In the genomic region with DNA sequence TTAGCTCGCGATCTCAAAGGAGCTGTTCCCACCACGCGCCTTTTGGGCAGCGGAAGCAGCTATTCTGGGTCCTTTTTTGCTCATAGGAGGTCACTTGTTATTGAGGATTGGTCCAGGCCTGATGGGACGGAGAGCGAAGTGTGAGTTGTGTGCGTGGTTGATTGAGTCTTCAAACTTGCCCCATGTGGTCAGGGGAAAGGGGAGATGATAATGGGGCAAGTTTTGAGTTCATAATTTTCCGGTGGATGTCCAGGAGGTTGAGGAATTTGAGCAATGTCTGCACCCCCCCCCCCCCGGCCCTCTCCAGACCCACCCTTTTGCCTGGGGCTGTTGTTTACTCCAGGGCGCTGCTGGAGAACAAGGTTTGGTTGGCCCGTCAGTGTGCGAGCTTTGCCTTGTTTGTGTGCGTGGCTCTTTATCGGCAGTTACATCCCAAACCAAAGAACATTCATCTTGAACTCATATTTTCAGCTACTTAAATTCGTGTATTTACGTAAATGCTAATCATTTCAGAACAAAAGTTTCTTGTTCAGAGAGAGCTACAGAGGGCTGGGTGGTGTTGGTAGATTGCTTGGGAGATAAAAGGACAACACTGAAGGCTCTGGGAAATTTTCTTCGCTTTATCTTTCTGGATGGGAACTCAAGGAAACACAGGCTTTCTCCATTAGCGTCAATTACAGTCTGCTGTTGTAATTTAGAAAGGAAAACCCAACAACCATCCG, we compare ENCODE assay signal across 8 mouse cellular contexts. TPM values are rescaled to one million over a fixed set of nuclear protein-coding genes. Genes with fewer than 3 reads are reported as not detected.
DNase-seq lines count a peak whose midpoint lies in the region; ATAC-seq lines count a peak whose summit lies in the region.

No protein-coding gene starts in this region.

- H3K27me3 ChIP-seq in neural tube, embryonic 11.5 days (ENCODE audit: control insufficient read depth, insufficient read depth, low read length) = no peaks in the 10 kb centered on the region
- H3K27me3 ChIP-seq in hindbrain, embryonic 16.5 days (replicated peaks; ENCODE audit: control insufficient read depth, insufficient read depth, low read length) = no peaks in the 10 kb centered on the region

- peak; percentile 29 for DNase-seq in neural tube, embryonic 11.5 days (ENCODE audit: low spot score)
- no peak for DNase-seq in neural tube, embryonic 10.5 days (ENCODE audit: extremely low spot score, low spot score)
- peak; percentile 31 for DNase-seq in lung, postnatal 10 days
- DNase-seq in frontal cortex, adult 2 months (ENCODE audit: extremely low spot score in 1 of 2, low spot score in 1 of 2) = no peak
- no peak for DNase-seq in layer of hippocampus, postnatal 36 days
- no peak for DNase-seq in ovary, postnatal 14 days (ENCODE audit: low spot score)

- H3K9me3 ChIP-seq in neural tube, embryonic 11.5 days (ENCODE audit: control insufficient read depth, low read length) = no peaks in the 10 kb centered on the region
- H3K9me3 ChIP-seq in hindbrain, embryonic 16.5 days (ENCODE audit: control insufficient read depth, low read length) = no peaks in the 10 kb centered on the region

- H3K9ac ChIP-seq in neural tube, embryonic 11.5 days (ENCODE audit: low read length) = peak overlapping the region; percentile 95
- H3K9ac ChIP-seq in hindbrain, embryonic 16.5 days (ENCODE audit: low read depth, low read length) = peak overlapping the region; percentile 84

- peak overlapping the region; percentile 96 for H3K4me3 ChIP-seq in neural tube, embryonic 11.5 days (ENCODE audit: low read depth, low read length)
- peak overlapping the region; percentile 96 for H3K4me3 ChIP-seq in brown adipose tissue, adult 24 weeks (ENCODE audit: insufficient read depth, low read depth, low read length)
- H3K4me3 ChIP-seq in hindbrain, embryonic 16.5 days (ENCODE audit: low read length) = peak overlapping the region; percentile 72

- H3K36me3 ChIP-seq in neural tube, embryonic 11.5 days (ENCODE audit: control insufficient read depth, insufficient read depth, low read length) = peaks cover 12% of the 10 kb centered on the region
- peaks cover 25% of the 10 kb centered on the region for H3K36me3 ChIP-seq in hindbrain, embryonic 16.5 days (ENCODE audit: control insufficient read depth, insufficient read depth, low read length)

- peak overlapping the region; percentile 89 for H3K27ac ChIP-seq in neural tube, embryonic 11.5 days (ENCODE audit: low read depth, low read length)
- peak overlapping the region; percentile 75 for H3K27ac ChIP-seq in brown adipose tissue, adult 24 weeks (replicated peaks; ENCODE audit: low read depth, low read length)
- H3K27ac ChIP-seq in hindbrain, embryonic 16.5 days (ENCODE audit: low read depth, low read length) = peak overlapping the region; percentile 92

- 7% methylated on average over 20 of the region's 20 CpGs for WGBS in neural tube, embryonic 11.5 days
- 7% methylated on average over 20 of the region's 20 CpGs for WGBS in hindbrain, embryonic 16.5 days

- ATAC-seq in neural tube, embryonic 11.5 days (ENCODE audit: insufficient read depth, low FRiP score, low TSS enrichment) = peak; percentile 7; the same call in 1 of the 2 replicates
- no peak for ATAC-seq in hindbrain, embryonic 16.5 days

- H3K4me1 ChIP-seq in neural tube, embryonic 11.5 days (ENCODE audit: control insufficient read depth, insufficient read depth, low read length) = peaks cover 10% of the 10 kb centered on the region; the same call in 1 of the 2 replicates
- H3K4me1 ChIP-seq in brown adipose tissue, adult 24 weeks (ENCODE audit: control insufficient read depth, insufficient read depth, insufficient read length, low read length) = no peaks in the 10 kb centered on the region; the same call in 1 of the 2 replicates
- peaks cover 26% of the 10 kb centered on the region for H3K4me1 ChIP-seq in hindbrain, embryonic 16.5 days (ENCODE audit: control insufficient read depth, insufficient read depth, low read depth, low read length)

- H3K4me2 ChIP-seq in neural tube, embryonic 11.5 days (ENCODE audit: low read depth) = peak overlapping the region; percentile 78
- H3K4me2 ChIP-seq in hindbrain, embryonic 16.5 days (ENCODE audit: low read length) = peak overlapping the region; percentile 76

RNA-seq across cellular contexts. Expression of gene Tkfc, which starts 0.6 kb away (rescaled TPM):
- 21.2 and 22.7 TPM in 2 replicates for polyA plus RNA-seq in neural tube, embryonic 11.5 days (2014; fragmentation: Nextera tagmentation; extraction: Ambion mirVana)
- 8.0 and 11.4 TPM in 2 replicates for polyA plus RNA-seq in brown adipose tissue, adult 24 weeks (2012; ENCODE audit: insufficient read depth, insufficient read length, missing spikeins)
- polyA plus RNA-seq in hindbrain, embryonic 16.5 days (2015; fragmentation: Nextera tagmentation; extraction: Ambion mirVana) = 24.4 and 26.3 TPM in 2 replicates
- 14.4 and 15.0 TPM in 2 replicates for polyA plus RNA-seq in frontal cortex, adult 2 months (2012; rRNA removed)
- 10 to 100 TPM; 18.7 to 20.1 TPM for total RNA-seq in layer of hippocampus, postnatal 36 days (2021)

RNA-seq across cellular contexts. Expression of gene Ddb1, which starts 0.9 kb away (rescaled TPM):
- 442 and 460 TPM in 2 replicates for polyA plus RNA-seq in neural tube, embryonic 11.5 days (2014; fragmentation: Nextera tagmentation; extraction: Ambion mirVana)
- 89.1 and 92.5 TPM in 2 replicates for polyA plus RNA-seq in brown adipose tissue, adult 24 weeks (2012; ENCODE audit: insufficient read depth, insufficient read length, missing spikeins)
- polyA plus RNA-seq in hindbrain, embryonic 16.5 days (2015; fragmentation: Nextera tagmentation; extraction: Ambion mirVana) = 203 and 237 TPM in 2 replicates
- 126 and 138 TPM in 2 replicates for polyA plus RNA-seq in frontal cortex, adult 2 months (2012; rRNA removed)
- 100 to 1,000 TPM; 200 to 203 TPM for total RNA-seq in layer of hippocampus, postnatal 36 days (2021)

RNA-seq across cellular contexts. Expression of gene Vwce, which starts 28.0 kb away (rescaled TPM):
- polyA plus RNA-seq in neural tube, embryonic 11.5 days (2014; fragmentation: Nextera tagmentation; extraction: Ambion mirVana) = 0.34 TPM in 2 replicates
- polyA plus RNA-seq in brown adipose tissue, adult 24 weeks (2012; ENCODE audit: insufficient read depth, insufficient read length, missing spikeins) = not detected in 2 replicates
- 1.2 and 1.5 TPM in 2 replicates for polyA plus RNA-seq in hindbrain, embryonic 16.5 days (2015; fragmentation: Nextera tagmentation; extraction: Ambion mirVana)
- polyA plus RNA-seq in frontal cortex, adult 2 months (2012; rRNA removed) = 0.99 and 1.4 TPM in 2 replicates
- total RNA-seq in layer of hippocampus, postnatal 36 days (2021) = under 1 TPM; 0.30 to 0.32 TPM

RNA-seq across cellular contexts. Expression of gene Tmem138, which starts 28.9 kb away (rescaled TPM):
- polyA plus RNA-seq in neural tube, embryonic 11.5 days (2014; fragmentation: Nextera tagmentation; extraction: Ambion mirVana) = 55.8 and 56.2 TPM in 2 replicates
- 5.0 and 6.6 TPM in 2 replicates for polyA plus RNA-seq in brown adipose tissue, adult 24 weeks (2012; ENCODE audit: insufficient read depth, insufficient read length, missing spikeins)
- 36.2 and 41.4 TPM in 2 replicates for polyA plus RNA-seq in hindbrain, embryonic 16.5 days (2015; fragmentation: Nextera tagmentation; extraction: Ambion mirVana)
- polyA plus RNA-seq in frontal cortex, adult 2 months (2012; rRNA removed) = 21.2 and 22.3 TPM in 2 replicates
- total RNA-seq in layer of hippocampus, postnatal 36 days (2021) = 10 to 100 TPM; 14.0 to 14.1 TPM

RNA-seq across cellular contexts. Expression of gene Cyb561a3, which starts 29.1 kb away (rescaled TPM):
- polyA plus RNA-seq in neural tube, embryonic 11.5 days (2014; fragmentation: Nextera tagmentation; extraction: Ambion mirVana) = 13.2 and 14.3 TPM in 2 replicates
- 7.2 TPM in 2 replicates for polyA plus RNA-seq in brown adipose tissue, adult 24 weeks (2012; ENCODE audit: insufficient read depth, insufficient read length, missing spikeins)
- polyA plus RNA-seq in hindbrain, embryonic 16.5 days (2015; fragmentation: Nextera tagmentation; extraction: Ambion mirVana) = 22.1 and 22.4 TPM in 2 replicates
- 13.9 and 14.1 TPM in 2 replicates for polyA plus RNA-seq in frontal cortex, adult 2 months (2012; rRNA removed)
- 10 to 100 TPM; 10.3 TPM for total RNA-seq in layer of hippocampus, postnatal 36 days (2021)

Comparison
In these comparisons a context has a peak if more than half of its experiments do, and no peak if none do; other contexts are left out.
1. DNase-seq: peak in neural tube, embryonic 11.5 days (single experiment) and lung, postnatal 10 days (single experiment); none in neural tube, embryonic 10.5 days (single experiment), frontal cortex, adult 2 months (0 of 2), layer of hippocampus, postnatal 36 days (0 of 2) and ovary, postnatal 14 days (single experiment).
2. Peak in every context shown above with its lines, with median percentiles within 50 percentile points of each other: H3K27ac ChIP-seq and H3K4me3 ChIP-seq.